Mouse (Mus musculus) MEL (cell line): ENCODE data around the gene Rhof.
A peak's percentile ranks its signal among the peaks of the same experiment; 100 is the strongest.

Experiments
- CTCF ChIP-seq, 3 experiments: IDR thresholded peaks in 2 of 3; conservative IDR thresholded peaks in 1 of 3; 2 replicates each; pipeline ENCODE4 v1.5.1; 2011 to 2012; ENCODE audit warnings: low read length in 3 of 3, low read depth in 2 of 3, mild to moderate bottlenecking in 2 of 3, improper control_type of control experiment in 1 of 3, inconsistent platforms in 1 of 3, mixed read lengths in 1 of 3, moderate library complexity in 1 of 3; ENCODE audit not compliant: control insufficient read depth in 1 of 3, insufficient read depth in 1 of 3, poor library complexity in 1 of 3, severe bottlenecking in 1 of 3
- GATA1 ChIP-seq: IDR thresholded peaks from 2 replicates; pipeline ENCODE4 v1.6.1; 2011; ENCODE audit warnings: low read depth, low read length, improper control_type of control experiment
- HCFC1 ChIP-seq: IDR thresholded peaks from 2 replicates; pipeline ENCODE4 v1.6.1; 2012; ENCODE audit warnings: low read depth, mild to moderate bottlenecking, inconsistent platforms, low read length, improper control_type of control experiment, moderate library complexity
- POLR2A ChIP-seq, 2 experiments: IDR thresholded peaks; 2 replicates each; pipeline ENCODE4 v1.6.1; 2011 to 2012; ENCODE audit warnings: low read length in 2 of 2, mild to moderate bottlenecking in 2 of 2, control low read depth in 1 of 2, improper control_type of control experiment in 1 of 2, low read depth in 1 of 2, moderate library complexity in 1 of 2; ENCODE audit not compliant: control insufficient read depth in 1 of 2, insufficient read depth in 1 of 2, poor library complexity in 1 of 2
- TBP ChIP-seq: IDR thresholded peaks from 2 replicates; pipeline ENCODE4 v1.8.0; 2011; ENCODE audit warnings: low read depth, low read length, improper control_type of control experiment

DNA sequence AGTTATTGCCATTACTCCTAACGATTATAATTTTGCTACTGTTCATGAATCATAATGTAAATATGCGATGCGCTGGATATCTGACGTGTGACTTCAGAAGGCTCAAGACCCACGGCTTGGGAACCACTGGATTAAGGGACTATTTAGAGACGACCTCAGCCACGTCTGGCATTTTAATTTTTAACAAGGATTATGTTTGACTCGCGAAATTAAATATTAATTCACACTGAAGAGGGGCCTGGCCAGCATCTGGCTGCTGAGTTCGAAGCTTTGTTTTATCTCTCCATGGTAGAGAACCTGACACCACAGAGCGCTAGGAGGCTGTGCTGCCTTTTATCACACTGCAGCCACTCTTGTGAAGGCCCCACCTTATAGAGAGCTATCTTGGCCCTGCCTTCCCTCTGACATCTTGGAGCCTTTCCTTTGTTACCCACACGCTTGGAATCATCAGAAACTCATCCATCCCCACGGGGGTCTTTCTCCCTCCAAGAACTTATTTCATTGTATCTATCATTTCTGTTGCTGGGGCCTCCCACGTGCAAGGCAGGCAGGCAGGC, 39.3 kb downstream of the Rhof start:
- TF ChIP-seq POLR2A (IDR thresholded peaks at IDR 0.05; ENCODE audit: control insufficient read depth in 1 of 2, insufficient read depth in 1 of 2, low read depth in 1 of 2, low read length in 2 of 2, poor library complexity in 1 of 2) (peak in 1 of 2 experiments; percentile 49; a peak in 1 of 4 replicates), GATA1 (peak; percentile 88), CTCF (IDR thresholded peaks at IDR 0.05 in 2 of 3, conservative IDR thresholded peaks at IDR 0.05 in 1 of 3; ENCODE audit: control insufficient read depth in 1 of 3, insufficient read depth in 1 of 3, low read depth in 2 of 3, low read length in 3 of 3, poor library complexity in 1 of 3, severe bottlenecking in 1 of 3) (no peak), HCFC1 (no peak), TBP (peak; percentile 65)
